Mouse (Mus musculus) embryonic fibroblast, embryonic 13.5 days (primary cell): ENCODE measurements around the gene Ash1l.

ENCODE experiments used
- CTCF ChIP-seq: IDR thresholded peaks from 2 replicates; pipeline ENCODE4 v1.5.1; 2011; ENCODE audit warnings: mild to moderate bottlenecking, control low read depth, low read length, moderate library complexity, borderline replicate concordance; ENCODE audit not compliant: insufficient read depth
- POLR2A ChIP-seq: IDR thresholded peaks from 2 replicates; pipeline ENCODE4 v1.6.1; 2011; ENCODE audit warnings: low read depth, mild to moderate bottlenecking, control low read depth, low read length, moderate library complexity

GRCm38 (mm10) chr3:89101812-89102494 lies 151.5 kb downstream of the Ash1l start, which contains the start of gene Fdps:
- TF ChIP-seq CTCF (no peak), POLR2A (peak; percentile 67)
